In the genomic region with DNA sequence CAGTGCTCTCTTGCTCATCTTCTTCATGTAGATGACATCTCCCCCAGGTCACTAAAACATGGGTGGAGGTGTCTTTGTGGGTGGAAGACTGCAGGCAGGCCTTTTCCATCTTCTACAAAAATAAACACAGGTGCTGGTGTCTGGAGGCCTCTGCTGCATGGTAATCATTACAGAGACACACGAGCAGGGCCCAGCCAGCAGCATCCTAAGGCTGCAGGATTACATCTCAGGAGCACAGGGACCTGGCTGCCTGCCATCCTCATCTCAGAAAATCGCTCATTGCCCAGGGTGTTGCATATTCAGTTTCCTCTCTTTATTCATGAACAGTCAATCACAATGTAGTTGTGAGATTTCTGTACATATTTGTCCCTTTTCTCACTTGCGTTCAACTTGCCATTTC, we compare ENCODE assay signal across 11 mouse cellular contexts. TPM values are rescaled to one million over a fixed set of nuclear protein-coding genes. Genes with fewer than 3 reads are reported as not detected.
DNase-seq lines count a peak whose midpoint lies in the region; ATAC-seq and TF ChIP-seq lines count a peak whose summit lies in the region.
"Had no signal": no experiment of that assay in that cellular context is flagged by ENCODE, and none has a peak within 500 bp of the region (broad histone marks: within the 10 kb centered on the region; RNA-seq: fewer than 3 reads in every experiment).

No protein-coding gene starts in this region.

- WGBS in embryonic facial prominence, embryonic 11.5 days = 56% methylated on average over 3 of the region's 3 CpGs
- 61% methylated on average over 3 of the region's 3 CpGs for WGBS in embryonic facial prominence, embryonic 10.5 days
- WGBS in kidney, adult 2 months = 43% methylated on average over 3 of the region's 3 CpGs
- WGBS in kidney, embryonic 16.5 days = 54% methylated on average over 3 of the region's 3 CpGs

- no peak for ATAC-seq in embryonic facial prominence, embryonic 11.5 days (replicated peaks; ENCODE audit: insufficient number of reproducible peaks, low FRiP score, low TSS enrichment, low read depth)
- no peak for ATAC-seq in kidney, embryonic 16.5 days (ENCODE audit: low FRiP score, low TSS enrichment)
- ATAC-seq: activated CD4-positive, CD25-positive, alpha-beta regulatory T cell, adult 4 months had no signal

- H3K4me1 ChIP-seq in embryonic facial prominence, embryonic 11.5 days (ENCODE audit: control insufficient read depth, insufficient read depth, low read length) = no peaks in the 10 kb centered on the region
- no peaks in the 10 kb centered on the region for H3K4me1 ChIP-seq in embryonic facial prominence, embryonic 10.5 days
- H3K4me1 ChIP-seq in kidney, adult 2 months (ENCODE audit: control insufficient read depth, insufficient read depth, low read length) = no peaks in the 10 kb centered on the region
- H3K4me1 ChIP-seq in kidney, embryonic 16.5 days (ENCODE audit: insufficient read depth, low read length) = no peaks in the 10 kb centered on the region
- H3K4me1 ChIP-seq: hindbrain, embryonic 10.5 days had no signal

- no peak overlapping the region for H3K4me2 ChIP-seq in embryonic facial prominence, embryonic 11.5 days (ENCODE audit: low read depth, low read length)
- H3K4me2 ChIP-seq in kidney, embryonic 16.5 days (replicated peaks; ENCODE audit: low read depth, low read length) = no peak overlapping the region

- TF ChIP-seq CTCF in kidney, adult 2 months (conservative IDR thresholded peaks at IDR 0.05; ENCODE audit: insufficient read depth, insufficient read length, low read depth, low read length) = no peak

- no peaks in the 10 kb centered on the region for H3K36me3 ChIP-seq in embryonic facial prominence, embryonic 11.5 days (replicated peaks; ENCODE audit: control insufficient read depth, insufficient read depth, low read depth, low read length)
- H3K36me3 ChIP-seq in embryonic facial prominence, embryonic 10.5 days (replicated peaks) = no peaks in the 10 kb centered on the region
- H3K36me3 ChIP-seq in kidney, adult 2 months (ENCODE audit: control insufficient read depth, insufficient read depth, low read length) = no peaks in the 10 kb centered on the region
- no peaks in the 10 kb centered on the region for H3K36me3 ChIP-seq in kidney, embryonic 16.5 days (ENCODE audit: insufficient read depth, low read length)
- H3K36me3 ChIP-seq: hindbrain, embryonic 10.5 days had no signal

- no peak for TF ChIP-seq POLR2A in kidney, adult 2 months (IDR thresholded peaks at IDR 0.05; ENCODE audit: low read depth, low read length)

- peak; percentile 12 for DNase-seq in embryonic facial prominence, embryonic 11.5 days (ENCODE audit: low spot score)
- DNase-seq in embryonic facial prominence, embryonic 10.5 days (ENCODE audit: low spot score) = no peak
- DNase-seq in kidney, adult 2 months = peak; percentile 13
- peak; percentile 41 for DNase-seq in right cerebral cortex, adult 18-20 months
- DNase-seq in right cerebral cortex, postnatal 25 days = no peak
- DNase-seq in T-cell, adult 2 months (ENCODE audit: low spot score) = no peak
- DNase-seq in layer of hippocampus, adult 11-12 months (ENCODE audit: low spot score) = no peak
- DNase-seq: lung, adult 2 months had no signal

- no peaks in the 10 kb centered on the region for H3K9me3 ChIP-seq in embryonic facial prominence, embryonic 11.5 days (replicated peaks; ENCODE audit: control insufficient read depth, low read length)
- no peaks in the 10 kb centered on the region for H3K9me3 ChIP-seq in embryonic facial prominence, embryonic 10.5 days
- H3K9me3 ChIP-seq in kidney, embryonic 16.5 days (ENCODE audit: low read length) = no peaks in the 10 kb centered on the region
- H3K9me3 ChIP-seq: hindbrain, embryonic 10.5 days had no signal

- no peak overlapping the region for H3K4me3 ChIP-seq in embryonic facial prominence, embryonic 11.5 days (ENCODE audit: low read depth, low read length)
- no peak overlapping the region for H3K4me3 ChIP-seq in embryonic facial prominence, embryonic 10.5 days
- no peak overlapping the region for H3K4me3 ChIP-seq in kidney, adult 2 months (ENCODE audit: insufficient read depth, low read depth, low read length)
- no peak overlapping the region for H3K4me3 ChIP-seq in kidney, embryonic 16.5 days (ENCODE audit: low read length)
- H3K4me3 ChIP-seq: hindbrain, embryonic 10.5 days had no signal

- H3K27me3 ChIP-seq in embryonic facial prominence, embryonic 11.5 days (ENCODE audit: control insufficient read depth, insufficient read depth, low read length) = no peaks in the 10 kb centered on the region
- no peaks in the 10 kb centered on the region for H3K27me3 ChIP-seq in embryonic facial prominence, embryonic 10.5 days (replicated peaks; ENCODE audit: low read depth, poor library complexity, severe bottlenecking)
- no peaks in the 10 kb centered on the region for H3K27me3 ChIP-seq in kidney, adult 2 months (replicated peaks; ENCODE audit: control insufficient read depth, insufficient read depth, low read length)
- H3K27me3 ChIP-seq in kidney, embryonic 16.5 days (ENCODE audit: insufficient read depth, low read length) = no peaks in the 10 kb centered on the region

- H3K9ac ChIP-seq in embryonic facial prominence, embryonic 11.5 days (replicated peaks; ENCODE audit: low read length) = no peak overlapping the region
- no peak overlapping the region for H3K9ac ChIP-seq in kidney, embryonic 16.5 days (replicated peaks; ENCODE audit: low read length)

- no peak overlapping the region for H3K27ac ChIP-seq in embryonic facial prominence, embryonic 11.5 days (replicated peaks; ENCODE audit: low read depth, low read length)
- H3K27ac ChIP-seq in embryonic facial prominence, embryonic 10.5 days (replicated peaks) = no peak overlapping the region
- no peak overlapping the region for H3K27ac ChIP-seq in kidney, adult 2 months (ENCODE audit: insufficient read depth, low read depth, low read length)
- no peak overlapping the region for H3K27ac ChIP-seq in kidney, embryonic 16.5 days (ENCODE audit: low read length)
- H3K27ac ChIP-seq: hindbrain, embryonic 10.5 days had no signal

RNA-seq across cellular contexts. Expression of a gene that starts 56.5 kb away (rescaled TPM):
- 3.6 and 3.8 TPM in 2 replicates for polyA plus RNA-seq in embryonic facial prominence, embryonic 11.5 days (2014; fragmentation: Nextera tagmentation; extraction: Ambion mirVana)
- polyA plus RNA-seq in embryonic facial prominence, embryonic 10.5 days (2016; fragmentation: Nextera tagmentation; extraction: Ambion mirVana) = 2.1 and 3.4 TPM in 2 replicates
- polyA plus RNA-seq in kidney, adult 2 months (2012; rRNA removed) = 15.1 and 18.0 TPM in 2 replicates
- polyA plus RNA-seq in kidney, embryonic 16.5 days (2015; fragmentation: Nextera tagmentation; extraction: Ambion mirVana) = 7.5 and 7.6 TPM in 2 replicates
- polyA plus RNA-seq: activated CD4-positive, CD25-positive, alpha-beta regulatory T cell, adult 4 months had no signal

Comparison
In these comparisons a context has a peak if more than half of its experiments do, and no peak if none do; other contexts are left out.
1. DNase-seq: peak in embryonic facial prominence, embryonic 11.5 days (single experiment), kidney, adult 2 months (single experiment) and right cerebral cortex, adult 18-20 months (single experiment); none in embryonic facial prominence, embryonic 10.5 days (single experiment), right cerebral cortex, postnatal 25 days (single experiment), T-cell, adult 2 months (single experiment) and layer of hippocampus, adult 11-12 months (single experiment).